In the genomic region with DNA sequence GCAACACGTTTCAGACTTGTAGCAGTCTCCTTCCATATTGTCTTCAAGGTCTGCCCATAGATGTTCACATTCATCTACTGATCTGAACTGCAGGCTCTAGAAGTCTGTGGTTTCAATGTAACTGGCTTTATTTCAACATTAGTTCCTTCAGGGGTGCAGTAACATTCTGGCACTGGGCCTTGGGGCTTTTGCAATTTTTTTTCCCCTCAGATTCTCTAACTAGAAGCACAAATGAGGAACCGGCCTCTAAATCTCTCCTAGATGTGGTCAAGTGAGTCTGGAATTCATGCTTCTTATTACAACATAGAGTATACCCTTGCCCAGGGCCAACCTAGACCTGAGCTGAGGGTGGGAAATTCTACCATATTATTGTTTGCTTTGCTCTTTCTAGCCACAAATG, we compare ENCODE assay signal across 17 mouse cellular contexts. TPM values are rescaled to one million over a fixed set of nuclear protein-coding genes. Genes with fewer than 3 reads are reported as not detected.
DNase-seq lines count a peak whose midpoint lies in the region; ATAC-seq and TF ChIP-seq lines count a peak whose summit lies in the region.
"Had no signal": no experiment of that assay in that cellular context is flagged by ENCODE, and none has a peak within 500 bp of the region (broad histone marks: within the 10 kb centered on the region; RNA-seq: fewer than 3 reads in every experiment).

No protein-coding gene starts in this region.

- no peaks in the 10 kb centered on the region for H3K79me2 ChIP-seq in MEL (ENCODE audit: control insufficient read depth, insufficient read depth, low read length, poor library complexity)

- H3K4me3 ChIP-seq in MEL (ENCODE audit: control insufficient read depth in 1 of 2, insufficient read depth in 1 of 2, low read depth in 2 of 2, low read length in 2 of 2), result no peak overlapping the region
- H3K4me3 ChIP-seq in hindbrain, embryonic 14.5 days (replicated peaks; ENCODE audit: low read length), result no peak overlapping the region
- H3K4me3 ChIP-seq: limb, embryonic 13.5 days had no signal

- TF ChIP-seq RAD21 in MEL (IDR thresholded peaks at IDR 0.05; ENCODE audit: low read depth, low read length), result no peak

- DNase-seq in layer of hippocampus, adult 9-11 months, result peak; percentile 44
- no peak for DNase-seq in layer of hippocampus, adult 8-10 months (ENCODE audit: low spot score in 2 of 2)
- DNase-seq in MEL (ENCODE audit: low read depth, low spot score), result peak; percentile 26
- DNase-seq in fat pad, adult 2 months (ENCODE audit: extremely low read depth, low read depth, low spot score), result peak; percentile 33
- no peak for DNase-seq in hindbrain, embryonic 14.5 days (ENCODE audit: low spot score)
- DNase-seq in ovary, postnatal 14 days (ENCODE audit: low spot score), result no peak
- DNase-seq in natural killer cell, adult 2 months (ENCODE audit: low spot score in 2 of 2), result no peak
- DNase-seq: adrenal gland, postnatal 36 days; cerebellum, adult 18-20 months; cerebellum, postnatal 36 days; kidney, adult 2 months; kidney, postnatal 14 days; right cerebral cortex, adult 18-20 months; thymus, postnatal 14 days had no signal

- no peaks in the 10 kb centered on the region for H3K9me3 ChIP-seq in MEL (replicated peaks; ENCODE audit: insufficient read depth, low read length)
- no peaks in the 10 kb centered on the region for H3K9me3 ChIP-seq in hindbrain, embryonic 14.5 days (ENCODE audit: control insufficient read depth, low read length)
- H3K9me3 ChIP-seq: limb, embryonic 13.5 days had no signal

- peak; percentile 81 for ATAC-seq in megakaryocyte, adult 5-6 weeks (ENCODE audit: poor library complexity, severe bottlenecking)
- no peak for ATAC-seq in hindbrain, embryonic 14.5 days (ENCODE audit: low FRiP score)

- no peak overlapping the region for H3K9ac ChIP-seq in MEL (ENCODE audit: control insufficient read depth, low read depth, low read length, poor library complexity, severe bottlenecking)
- no peak overlapping the region for H3K9ac ChIP-seq in hindbrain, embryonic 14.5 days
- H3K9ac ChIP-seq: limb, embryonic 13.5 days; liver, embryonic 14.5 days had no signal

- no peak for TF ChIP-seq EP300 in MEL (IDR thresholded peaks at IDR 0.05; ENCODE audit: low read depth in 1 of 2, low read length in 2 of 2)

- WGBS in hindbrain, embryonic 14.5 days, result 90% methylated on average over 2 of the region's 2 CpGs

- H3K36me3 ChIP-seq in MEL (ENCODE audit: control insufficient read depth in 1 of 2, insufficient read depth in 2 of 2, low read length in 2 of 2), result no peaks in the 10 kb centered on the region
- no peaks in the 10 kb centered on the region for H3K36me3 ChIP-seq in hindbrain, embryonic 14.5 days (replicated peaks; ENCODE audit: control insufficient read depth, insufficient read depth)
- H3K36me3 ChIP-seq: limb, embryonic 13.5 days had no signal

- TF ChIP-seq POLR2A in MEL (IDR thresholded peaks at IDR 0.05; ENCODE audit: control insufficient read depth in 1 of 2, insufficient read depth in 1 of 2, low read depth in 1 of 2, low read length in 2 of 2, poor library complexity in 1 of 2), result no peak

- peaks cover 0 to 3% of the 10 kb centered on the region in 2 experiments; a peak in 1 of 4 replicates for H3K27me3 ChIP-seq in MEL (ENCODE audit: control insufficient read depth in 1 of 2, insufficient read depth in 2 of 2, low read length in 2 of 2)
- H3K27me3 ChIP-seq in hindbrain, embryonic 14.5 days (ENCODE audit: control insufficient read depth, insufficient read depth, low read length), result no peaks in the 10 kb centered on the region
- H3K27me3 ChIP-seq: limb, embryonic 13.5 days had no signal

- no peak for TF ChIP-seq CTCF in MEL (IDR thresholded peaks at IDR 0.05 in 2 of 3, conservative IDR thresholded peaks at IDR 0.05 in 1 of 3; ENCODE audit: control insufficient read depth in 1 of 3, insufficient read depth in 1 of 3, low read depth in 2 of 3, low read length in 3 of 3, poor library complexity in 1 of 3, severe bottlenecking in 1 of 3)

- no peaks in the 10 kb centered on the region; a peak in 1 of 4 replicates for H3K4me1 ChIP-seq in MEL (ENCODE audit: control insufficient read depth in 1 of 2, insufficient read depth in 2 of 2, low read length in 2 of 2)
- H3K4me1 ChIP-seq in hindbrain, embryonic 14.5 days (replicated peaks; ENCODE audit: control insufficient read depth, insufficient read depth, low read length), result no peaks in the 10 kb centered on the region
- H3K4me1 ChIP-seq: limb, embryonic 13.5 days had no signal

- H3K27ac ChIP-seq in MEL (ENCODE audit: control insufficient read depth, low read depth, low read length), result no peak overlapping the region
- no peak overlapping the region for H3K27ac ChIP-seq in hindbrain, embryonic 14.5 days
- H3K27ac ChIP-seq: limb, embryonic 13.5 days; liver, embryonic 14.5 days had no signal

- no peak overlapping the region for H3K4me2 ChIP-seq in hindbrain, embryonic 14.5 days (replicated peaks)
- H3K4me2 ChIP-seq: limb, embryonic 13.5 days had no signal

TF ChIP-seq in MEL, 35 proteins besides CTCF, POLR2A, EP300 and RAD21:
- TF ChIP-seq ETS1 (IDR thresholded peaks at IDR 0.05; ENCODE audit: low read depth, low read length) (no peak), GATA1 (IDR thresholded peaks at IDR 0.05; ENCODE audit: low read depth, low read length) (no peak), GABPA (IDR thresholded peaks at IDR 0.05; ENCODE audit: low read depth, low read length) (no peak), HCFC1 (IDR thresholded peaks at IDR 0.05; ENCODE audit: low read depth, low read length) (no peak), NELFE (IDR thresholded peaks at IDR 0.05; ENCODE audit: low read depth, low read length) (no peak), TBP (IDR thresholded peaks at IDR 0.05; ENCODE audit: low read depth, low read length) (no peak), ZC3H11A (IDR thresholded peaks at IDR 0.05; ENCODE audit: low read depth, low read length) (no peak)
TF ChIP-seq in MEL: peak in this region for 0.

RNA-seq across cellular contexts. Expression of a gene that starts 8.5 kb away (rescaled TPM):
- total RNA-seq in layer of hippocampus, adult 8-10 months (2022), result 10 to 100 TPM; 61.9 to 68.4 (median 66.1) TPM
- total RNA-seq in MEL (2012; rRNA removed), result 8.8 and 9.1 TPM in 2 replicates
- polyA plus RNA-seq in MEL (2012; ENCODE audit: insufficient read depth in 1 of 2, insufficient read length in 2 of 2, low read depth in 1 of 2, low replicate concordance in 2 of 2, missing spikeins in 1 of 2), result 10 to 100 TPM in 1 of 2 experiments, not detected in 1; 23.0 TPM
- 182 and 187 TPM in 2 replicates for total RNA-seq in megakaryocyte, adult 5-6 weeks (2015)
- 63.8 and 76.0 TPM in 2 replicates for total RNA-seq in megakaryocyte, adult 5-6 weeks (2017)
- polyA plus RNA-seq in hindbrain, embryonic 14.5 days (2014; fragmentation: Nextera tagmentation; extraction: Ambion mirVana), result 125 and 133 TPM in 2 replicates

Comparison
In these comparisons a context has a peak if more than half of its experiments do, and no peak if none do; other contexts are left out.
1. DNase-seq: peak in layer of hippocampus, adult 9-11 months (single experiment), MEL (single experiment) and fat pad, adult 2 months (single experiment); none in layer of hippocampus, adult 8-10 months (0 of 2), hindbrain, embryonic 14.5 days (single experiment), ovary, postnatal 14 days (single experiment) and natural killer cell, adult 2 months (0 of 2).